Mouse (Mus musculus): ENCODE results near the gene Icosl.

GRCm38 (mm10) chr10:78086444-78087061 is 17.5 kb downstream of the Icosl start:
- TF ChIP-seq CTCF (IDR thresholded peaks at IDR 0.05; ENCODE audit: insufficient read depth, low read length) (no peak), POLR2A (IDR thresholded peaks at IDR 0.05; ENCODE audit: borderline replicate concordance, extremely low read depth, low read depth, low read length) (no peak)

All from lung, adult 2 months (tissue).